Mouse (Mus musculus) heart, embryonic 10.5 days (tissue): ENCODE results near the gene Hic2. TPM values are rescaled to one million over a fixed set of nuclear protein-coding genes. Genes with fewer than 3 reads are reported as not detected.
A peak's percentile ranks its signal among the peaks of the same experiment; 100 is the strongest.
"Not testable (repeated sequence)": the region's sequence is repeated elsewhere in the genome, so short reads cannot be mapped to it uniquely, and the experiment has no call there.

ENCODE experiments used
- DNase-seq: peaks from one replicate; pipeline ENCODE4 v3.0.0-alpha.2; 2017; ENCODE audit warnings: low spot score
- H3K27ac ChIP-seq: fragments of 300-500 bp; sonication (generic); 2 replicates; pipeline ENCODE4 v1.5.1; 2016; ENCODE audit warnings: mild to moderate bottlenecking
- H3K27me3 ChIP-seq: fragments of 300-500 bp; sonication (generic); 2 replicates; pipeline ENCODE4 v1.6.1; 2016; ENCODE audit warnings: mild to moderate bottlenecking; ENCODE audit not compliant: poor library complexity, insufficient read depth, severe bottlenecking
- H3K36me3 ChIP-seq: fragments of 300-500 bp; sonication (generic); 2 replicates; pipeline ENCODE4 v1.6.1; 2016; ENCODE audit warnings: mild to moderate bottlenecking, moderate library complexity
- H3K4me1 ChIP-seq: fragments of 300-500 bp; sonication (generic); 2 replicates; pipeline ENCODE4 v1.6.1; 2016; ENCODE audit warnings: mild to moderate bottlenecking
- H3K4me3 ChIP-seq: fragments of 300-500 bp; sonication (generic); 2 replicates; pipeline ENCODE4 v1.5.1; 2016; ENCODE audit warnings: mild to moderate bottlenecking, moderate library complexity
- H3K9me3 ChIP-seq: fragments of 300-500 bp; sonication (generic); 2 replicates; pipeline ENCODE4 v1.6.1; 2016; ENCODE audit warnings: mild to moderate bottlenecking, moderate library complexity
- WGBS: fragments of 180-500 bp; shearing (Covaris S2); methylation state at CpG from one replicate; pipeline ENCODE4 v1.1.7; 2016; 5-methylcytosine and 5-hydroxymethylcytosine counted together
- polyA plus RNA-seq: library from polyadenylated mRNA; unstranded; fragments of >200 nt; fragmentation: Nextera tagmentation; extraction: Ambion mirVana; gene quantifications from 2 replicates; pipeline ENCODE4 v1.2.1, GENCODE M21; 2016

Gene Hic2
- polyA plus RNA-seq, 1 experiment from 2014 or later: 10.6 TPM

- H3K36me3 ChIP-seq: no peaks in the 10 kb centered on the region
- peak overlapping the region; percentile 79 for H3K4me3 ChIP-seq
- H3K27ac ChIP-seq: peak overlapping the region; percentile 81
- no peaks in the 10 kb centered on the region for H3K9me3 ChIP-seq
- peak; percentile 96 for DNase-seq
- WGBS: 9% methylated on average over 48 of the region's 48 CpGs
- H3K4me1 ChIP-seq: peaks cover 26% of the 10 kb centered on the region
- peaks cover 48% of the 10 kb centered on the region for H3K27me3 ChIP-seq
Observed at GRCm38 (mm10) chr16:17209981-17210838, 23.2 kb upstream of the Hic2 start.

- Histone ChIP-seq H3K27ac (no peak overlapping the region), H3K36me3 (no peaks in the 10 kb centered on the region), H3K27me3 (peaks cover 7% of the 10 kb centered on the region; the same call in 1 of the 2 replicates), H3K4me1 (peaks cover 13% of the 10 kb centered on the region), H3K9me3 (no peaks in the 10 kb centered on the region), H3K4me3 (no peak overlapping the region)
- DNase-seq: no peak
- WGBS: 60% methylated on average over 8 of the region's 8 CpGs
Observed at GRCm38 (mm10) chr16:17216934-17217633, 16.3 kb upstream of the Hic2 start.

GRCm38 (mm10) chr16:17220127-17220733, 13.1 kb upstream of the Hic2 start:
- 16% methylated on average over 7 of the region's 7 CpGs for WGBS
- Histone ChIP-seq H3K4me1 (peaks cover 13% of the 10 kb centered on the region), H3K27ac (peak overlapping the region; percentile 81), H3K4me3 (no peak overlapping the region), H3K27me3 (no peaks in the 10 kb centered on the region), H3K36me3 (no peaks in the 10 kb centered on the region), H3K9me3 (no peaks in the 10 kb centered on the region)
- DNase-seq: peak; percentile 94

- no peak overlapping the region for H3K4me3 ChIP-seq
- no peaks in the 10 kb centered on the region for H3K36me3 ChIP-seq
- DNase-seq: peak; percentile 99
- no peak overlapping the region for H3K27ac ChIP-seq
- 24% methylated on average over 25 of the region's 25 CpGs for WGBS
- no peaks in the 10 kb centered on the region for H3K9me3 ChIP-seq
- H3K4me1 ChIP-seq: peaks cover 13% of the 10 kb centered on the region
- H3K27me3 ChIP-seq: no peaks in the 10 kb centered on the region
Observed at GRCm38 (mm10) chr16:17222197-17222596, 11.2 kb upstream of the Hic2 start.

GRCm38 (mm10) chr16:17225584-17225983, 7.8 kb upstream of the Hic2 start:
- Histone ChIP-seq H3K9me3 (no peaks in the 10 kb centered on the region), H3K27ac (no peak overlapping the region), H3K36me3 (no peaks in the 10 kb centered on the region), H3K27me3 (no peaks in the 10 kb centered on the region), H3K4me3 (no peak overlapping the region), H3K4me1 (peaks cover 3% of the 10 kb centered on the region)
- DNase-seq: no peak
- WGBS: 88% methylated on average over 5 of the region's 5 CpGs

- Histone ChIP-seq H3K36me3 (no peaks in the 10 kb centered on the region), H3K4me3 (no peak overlapping the region)
Observed at GRCm38 (mm10) chr16:17226496-17226895, 6.9 kb upstream of the Hic2 start.

GRCm38 (mm10) chr16:17231523-17231922, 1.8 kb upstream of the Hic2 start:
- not testable (repeated sequence) for H3K36me3 ChIP-seq, H3K27me3 ChIP-seq, H3K9me3 ChIP-seq, H3K27ac ChIP-seq, DNase-seq, H3K4me3 ChIP-seq
- H3K4me1 ChIP-seq: peaks cover 29% of the 10 kb centered on the region
- 85% methylated on average over 2 of the region's 2 CpGs for WGBS

More at GRCm38 (mm10) chr16:17226496-17226895, 6.9 kb upstream of the Hic2 start:
- no peak for DNase-seq
- H3K9me3 ChIP-seq: no peaks in the 10 kb centered on the region
- H3K27ac ChIP-seq: no peak overlapping the region
- no peaks in the 10 kb centered on the region for H3K27me3 ChIP-seq
- H3K4me1 ChIP-seq: no peaks in the 10 kb centered on the region

- WGBS: under 1% methylated on average over 60 of the region's 62 CpGs
- H3K27ac ChIP-seq: peak overlapping the region; percentile 98
- H3K9me3 ChIP-seq: no peaks in the 10 kb centered on the region
- peaks cover 50% of the 10 kb centered on the region for H3K4me1 ChIP-seq
- H3K36me3 ChIP-seq: no peaks in the 10 kb centered on the region
- DNase-seq: peak; percentile 88
- H3K27me3 ChIP-seq: no peaks in the 10 kb centered on the region
- H3K4me3 ChIP-seq: peak overlapping the region; percentile 93
Observed at GRCm38 (mm10) chr16:17233702-17234498, 528 bp downstream of the Hic2 start.

GRCm38 (mm10) chr16:17234499-17234895, 1.1 kb downstream of the Hic2 start:
- Histone ChIP-seq H3K4me3 (peak overlapping the region; percentile 93), H3K9me3 (no peaks in the 10 kb centered on the region), H3K4me1 (peaks cover 56% of the 10 kb centered on the region), H3K27me3 (no peaks in the 10 kb centered on the region), H3K27ac (peak overlapping the region; percentile 98), H3K36me3 (no peaks in the 10 kb centered on the region)
- DNase-seq: peak; percentile 81
- WGBS: 1% methylated on average over 12 of the region's 12 CpGs

- 43% methylated on average over 9 of the region's 9 CpGs for WGBS
- no peak for DNase-seq
- Histone ChIP-seq H3K4me1 (peaks cover 62% of the 10 kb centered on the region), H3K4me3 (peak overlapping the region; percentile 93), H3K36me3 (no peaks in the 10 kb centered on the region), H3K27me3 (no peaks in the 10 kb centered on the region), H3K9me3 (no peaks in the 10 kb centered on the region), H3K27ac (peak overlapping the region; percentile 98)
Observed at GRCm38 (mm10) chr16:17234916-17235665, 1.7 kb downstream of the Hic2 start.

GRCm38 (mm10) chr16:17237634-17238033, 4.3 kb downstream of the Hic2 start:
- no peak for DNase-seq
- Histone ChIP-seq H3K4me3 (no peak overlapping the region), H3K27me3 (no peaks in the 10 kb centered on the region), H3K9me3 (no peaks in the 10 kb centered on the region), H3K27ac (no peak overlapping the region), H3K36me3 (no peaks in the 10 kb centered on the region), H3K4me1 (peaks cover 69% of the 10 kb centered on the region)
- 47% methylated on average over 3 of the region's 3 CpGs for WGBS

GRCm38 (mm10) chr16:17239409-17239808, 6.0 kb downstream of the Hic2 start:
- no peaks in the 10 kb centered on the region for H3K27me3 ChIP-seq
- H3K4me3 ChIP-seq: no peak overlapping the region
- H3K4me1 ChIP-seq: peaks cover 72% of the 10 kb centered on the region
- 62% methylated on average over 2 of the region's 2 CpGs for WGBS
- no peaks in the 10 kb centered on the region for H3K9me3 ChIP-seq
- H3K36me3 ChIP-seq: no peaks in the 10 kb centered on the region
- H3K27ac ChIP-seq: peak overlapping the region; percentile 29; the same call in 1 of the 2 replicates
- DNase-seq: no peak
